Mouse (Mus musculus) heart, postnatal 0 days (tissue): ENCODE results near the gene Anln.

ENCODE experiments used
- CTCF ChIP-seq: IDR thresholded peaks from 2 replicates; pipeline ENCODE4 v1.5.1; 2016; ENCODE audit warnings: antibody characterized with exemption, control low read depth, low read depth
- EP300 ChIP-seq: IDR thresholded peaks from 2 replicates; pipeline ENCODE4 v1.6.1; 2016; ENCODE audit warnings: antibody characterized with exemption, low read depth

- TF ChIP-seq CTCF (no peak), EP300 (no peak)
These were observed 74.9 kb downstream of the Anln start for GRCm38 (mm10) chr9:22314066-22314465.
